8 mouse cellular contexts compared by ENCODE assay signal in genomic region chr16:35021903-35022241, GRCm38 (mm10). TPM values are rescaled to one million over a fixed set of nuclear protein-coding genes. Genes with fewer than 3 reads are reported as not detected.
DNase-seq lines count a peak whose midpoint lies in the region; ATAC-seq lines count a peak whose summit lies in the region.

No protein-coding gene starts in this region.

- H3K9me3 ChIP-seq in kidney, embryonic 15.5 days (replicated peaks): no peaks in the 10 kb centered on the region
- H3K9me3 ChIP-seq in embryonic facial prominence, embryonic 10.5 days: 0 out of 2 replicates have a peak, but pooled peaks cover 2% of the 10 kb centered on the region
- no peaks in the 10 kb centered on the region for H3K9me3 ChIP-seq in hindbrain, embryonic 14.5 days (ENCODE audit: control insufficient read depth, low read length)
- H3K9me3 ChIP-seq in midbrain, embryonic 13.5 days: no peaks in the 10 kb centered on the region

- 0 out of 2 replicates have a peak overlapping the region, but pooled peaks have one; percentile 18 for H3K27ac ChIP-seq in kidney, embryonic 15.5 days
- H3K27ac ChIP-seq in embryonic facial prominence, embryonic 10.5 days (replicated peaks): peak overlapping the region; percentile 91
- H3K27ac ChIP-seq in hindbrain, embryonic 14.5 days: no peak overlapping the region
- peak overlapping the region; percentile 85 for H3K27ac ChIP-seq in midbrain, embryonic 13.5 days

- H3K36me3 ChIP-seq in kidney, embryonic 15.5 days: peaks cover 4% of the 10 kb centered on the region; the same call in 1 of the 2 replicates
- peaks cover 17% of the 10 kb centered on the region for H3K36me3 ChIP-seq in embryonic facial prominence, embryonic 10.5 days (replicated peaks)
- H3K36me3 ChIP-seq in hindbrain, embryonic 14.5 days (replicated peaks; ENCODE audit: control insufficient read depth, insufficient read depth): peaks cover 4% of the 10 kb centered on the region
- H3K36me3 ChIP-seq in midbrain, embryonic 13.5 days: peaks cover 4% of the 10 kb centered on the region

- H3K4me2 ChIP-seq in kidney, embryonic 15.5 days: peak overlapping the region; percentile 71
- H3K4me2 ChIP-seq in hindbrain, embryonic 14.5 days (replicated peaks): peak overlapping the region; percentile 76
- H3K4me2 ChIP-seq in midbrain, embryonic 13.5 days (replicated peaks): peak overlapping the region; percentile 71

- ATAC-seq in kidney, embryonic 15.5 days (replicated peaks; ENCODE audit: low FRiP score): no peak; the same call in 1 of the 2 replicates
- ATAC-seq in hindbrain, embryonic 14.5 days (ENCODE audit: low FRiP score): no peak
- no peak for ATAC-seq in midbrain, embryonic 13.5 days
- ATAC-seq in megakaryocyte progenitor cell, adult 5-6 weeks (replicated peaks; ENCODE audit: poor library complexity): no peak

- whole genome bisulfite sequencing in kidney, embryonic 15.5 days: 49% methylated on average over 5 of the region's 5 CpGs
- 55% methylated on average over 5 of the region's 5 CpGs for WGBS in embryonic facial prominence, embryonic 10.5 days
- WGBS in hindbrain, embryonic 14.5 days: 54% methylated on average over 5 of the region's 5 CpGs
- WGBS in midbrain, embryonic 13.5 days: 52% methylated on average over 5 of the region's 5 CpGs

- peak overlapping the region; percentile 92 for H3K4me3 ChIP-seq in kidney, embryonic 15.5 days (replicated peaks)
- peak overlapping the region; percentile 88 for H3K4me3 ChIP-seq in embryonic facial prominence, embryonic 10.5 days
- H3K4me3 ChIP-seq in hindbrain, embryonic 14.5 days (replicated peaks; ENCODE audit: low read length): peak overlapping the region; percentile 66
- peak overlapping the region; percentile 89 for H3K4me3 ChIP-seq in midbrain, embryonic 13.5 days (replicated peaks)

- H3K27me3 ChIP-seq in kidney, embryonic 15.5 days: peaks cover 14% of the 10 kb centered on the region
- peaks cover 34% of the 10 kb centered on the region for H3K27me3 ChIP-seq in embryonic facial prominence, embryonic 10.5 days (replicated peaks; ENCODE audit: low read depth, poor library complexity, severe bottlenecking)
- H3K27me3 ChIP-seq in hindbrain, embryonic 14.5 days (ENCODE audit: control insufficient read depth, insufficient read depth, low read length): peaks cover 23% of the 10 kb centered on the region
- peaks cover 31% of the 10 kb centered on the region for H3K27me3 ChIP-seq in midbrain, embryonic 13.5 days

- H3K9ac ChIP-seq in kidney, embryonic 15.5 days: no peak overlapping the region
- no peak overlapping the region for H3K9ac ChIP-seq in hindbrain, embryonic 14.5 days
- no peak overlapping the region for H3K9ac ChIP-seq in midbrain, embryonic 13.5 days (replicated peaks)

- no peak for DNase-seq in kidney, postnatal 4 days
- no peak for DNase-seq in embryonic facial prominence, embryonic 10.5 days (ENCODE audit: low spot score)
- DNase-seq in hindbrain, embryonic 14.5 days (ENCODE audit: low spot score): no peak
- DNase-seq in left cerebral cortex, adult 18-20 months (ENCODE audit: low spot score in 2 of 2): no peak
- no peak for DNase-seq in left cerebral cortex, adult 9 months (ENCODE audit: low spot score in 2 of 2)

- H3K4me1 ChIP-seq in kidney, embryonic 15.5 days: peaks cover 5% of the 10 kb centered on the region; the same call in 1 of the 2 replicates
- H3K4me1 ChIP-seq in embryonic facial prominence, embryonic 10.5 days: no peaks in the 10 kb centered on the region
- H3K4me1 ChIP-seq in hindbrain, embryonic 14.5 days (replicated peaks; ENCODE audit: control insufficient read depth, insufficient read depth, low read length): peaks cover 6% of the 10 kb centered on the region; the same call in 1 of the 2 replicates
- peaks cover 11% of the 10 kb centered on the region; the same call in 1 of the 2 replicates for H3K4me1 ChIP-seq in midbrain, embryonic 13.5 days (replicated peaks)

RNA-seq across cellular contexts. Expression of gene Hacd2, which starts 0.4 kb away (rescaled TPM):
- polyA plus RNA-seq in kidney, embryonic 15.5 days (2015; fragmentation: Nextera tagmentation; extraction: Ambion mirVana): 103 and 108 TPM in 2 replicates
- polyA plus RNA-seq in embryonic facial prominence, embryonic 10.5 days (2016; fragmentation: Nextera tagmentation; extraction: Ambion mirVana): 77.4 and 77.5 TPM in 2 replicates
- 29.3 and 29.9 TPM in 2 replicates for polyA plus RNA-seq in hindbrain, embryonic 14.5 days (2014; fragmentation: Nextera tagmentation; extraction: Ambion mirVana)
- 37.8 and 40.5 TPM in 2 replicates for polyA plus RNA-seq in midbrain, embryonic 13.5 days (2015; fragmentation: Nextera tagmentation; extraction: Ambion mirVana)
- 10 to 100 TPM; 30.1 to 30.8 TPM for total RNA-seq in left cerebral cortex, adult 18-20 months (2021)
- 75.9 and 108 TPM in 2 replicates for total RNA-seq in megakaryocyte progenitor cell, adult 5-6 weeks (2015)
- 11.0 and 12.2 TPM in 2 replicates for total RNA-seq in megakaryocyte progenitor cell, adult 5-6 weeks (2017)
